Mouse (Mus musculus) forebrain, postnatal 0 days (tissue): Measurements from ENCODE around the gene Nppa. TPM values are rescaled to one million over a fixed set of nuclear protein-coding genes. Genes with fewer than 3 reads are reported as not detected.

Experiments used
- ATAC-seq: fragments of 200-750 bp; cut with Nextera tagmentation; 2 replicates; pipeline ENCODE4 v1.8.0; 2017; ENCODE audit warnings: mild to moderate bottlenecking, moderate library complexity
- DNase-seq: peaks from one replicate; pipeline ENCODE4 v3.0.0-alpha.2; 2015
- H3K27ac ChIP-seq: fragments of 300-500 bp; sonication (generic); 2 replicates; pipeline ENCODE4 v1.5.1; 2014; ENCODE audit warnings: low read depth, mild to moderate bottlenecking, antibody characterized with exemption, low read length, moderate library complexity, mixed read lengths
- H3K27me3 ChIP-seq: fragments of 300-500 bp; sonication (generic); 2 replicates; pipeline ENCODE4 v1.6.1; 2014; ENCODE audit warnings: mild to moderate bottlenecking, low read length, mixed read lengths; ENCODE audit not compliant: insufficient read depth
- H3K36me3 ChIP-seq: fragments of 300-500 bp; sonication (generic); 2 replicates; pipeline ENCODE4 v1.6.1; 2014; ENCODE audit warnings: mild to moderate bottlenecking, moderate library complexity; ENCODE audit not compliant: insufficient read depth
- H3K4me1 ChIP-seq: fragments of 300-500 bp; sonication (generic); 2 replicates; pipeline ENCODE4 v1.6.1; 2014; ENCODE audit warnings: antibody characterized with exemption; ENCODE audit not compliant: insufficient read depth
- H3K4me2 ChIP-seq: fragments of 300-500 bp; sonication (generic); 2 replicates; pipeline ENCODE4 v1.6.1; 2014; ENCODE audit warnings: low read depth, mild to moderate bottlenecking, moderate library complexity
- H3K4me3 ChIP-seq: fragments of 300-500 bp; sonication (generic); 2 replicates; pipeline ENCODE4 v1.5.1; 2014; ENCODE audit warnings: low read depth, low read length, mixed read lengths
- H3K9ac ChIP-seq: fragments of 300-500 bp; sonication (generic); 2 replicates; pipeline ENCODE4 v1.6.1; 2014; ENCODE audit warnings: mild to moderate bottlenecking
- H3K9me3 ChIP-seq: fragments of 300-500 bp; sonication (generic); 2 replicates; pipeline ENCODE4 v1.6.1; 2016; ENCODE audit warnings: low read length
- CTCF ChIP-seq: sonication (generic); IDR thresholded peaks from 2 replicates; pipeline ENCODE4 v1.5.1; 2016; ENCODE audit warnings: antibody characterized with exemption, control low read depth, low read depth
- WGBS: fragments of 180-500 bp; shearing (Covaris S2); extraction: QIAGEN DNeasy Blood & Tissue Kit; methylation state at CpG from one replicate; pipeline ENCODE4 v1.1.7; 2014; 5-methylcytosine and 5-hydroxymethylcytosine counted together
- polyA plus RNA-seq: library from polyadenylated mRNA; unstranded; fragments of >200 nt; fragmentation: Nextera tagmentation; extraction: Ambion mirVana; gene quantifications from 2 replicates; pipeline ENCODE4 v1.2.1, GENCODE M21; 2015
- total RNA-seq: library from RNA; depleted of rRNA; stranded (reverse); fragments of >200 nt; gene quantifications from 2 replicates; pipeline ENCODE4 v1.2.3, GENCODE M21; 2014; rRNA removed

Gene Nppa
- 1.5 TPM in 1 of 2 replicates, not detected in the other for total RNA-seq
- polyA plus RNA-seq = 1.1 and 2.2 TPM in 2 replicates

- 47% methylated on average over 12 of the region's 12 CpGs for WGBS
Measured at GRCm38 (mm10) chr4:148000202-148000772, at the start of gene Nppa. TSS of gene Nppa (plus strand) at chr4:148000722.

GRCm38 (mm10) chr4:147953590-147953989 is 46.9 kb upstream of the Nppa start:
- TF ChIP-seq CTCF = peak; percentile 68
- Histone ChIP-seq H3K36me3 (peaks cover 3% of the 10 kb centered on the region; the same call in 1 of the 2 replicates), H3K9ac (no peak overlapping the region), H3K27ac (no peak overlapping the region), H3K27me3 (no peaks in the 10 kb centered on the region), H3K4me2 (no peak overlapping the region), H3K4me1 (no peaks in the 10 kb centered on the region), H3K9me3 (no peaks in the 10 kb centered on the region), H3K4me3 (no peak overlapping the region)
- DNase-seq (peak; percentile 64), ATAC-seq (peak; percentile 50)
- 7% methylated on average over 4 of the region's 4 CpGs for WGBS

More at GRCm38 (mm10) chr4:148000202-148000772, at the start of gene Nppa:
- DNase-seq = peak; percentile 51
- peak; percentile 70 for ATAC-seq
- no peak within 1 kb of the TSS for H3K4me3 ChIP-seq
- no peak within 1 kb of the TSS for H3K27ac ChIP-seq
- no peak within 1 kb of the TSS for H3K4me2 ChIP-seq
- H3K9ac ChIP-seq = peak within 1 kb of the TSS; percentile 14; the same call in 1 of the 2 replicates
- H3K36me3 ChIP-seq = peaks cover 25% of the 10 kb centered on the region
- no peaks in the 10 kb centered on the region for H3K27me3 ChIP-seq
- TF ChIP-seq CTCF = no peak
- peaks cover 4% of the 10 kb centered on the region; the same call in 1 of the 2 replicates for H3K4me1 ChIP-seq
- H3K9me3 ChIP-seq = no peaks in the 10 kb centered on the region

- no peak for DNase-seq
- Histone ChIP-seq H3K27ac (no peak overlapping the region), H3K9me3 (no peaks in the 10 kb centered on the region), H3K36me3 (no peaks in the 10 kb centered on the region), H3K4me3 (no peak overlapping the region), H3K4me2 (no peak overlapping the region), H3K4me1 (no peaks in the 10 kb centered on the region), H3K9ac (no peak overlapping the region), H3K27me3 (no peaks in the 10 kb centered on the region)
- no peak for TF ChIP-seq CTCF
- WGBS = 45% methylated on average over 11 of the region's 11 CpGs
- ATAC-seq = no peak
Measured at GRCm38 (mm10) chr4:147957141-147957540, 43.4 kb upstream of the Nppa start.

- no peak overlapping the region for H3K4me3 ChIP-seq
- H3K4me1 ChIP-seq = no peaks in the 10 kb centered on the region
- no peaks in the 10 kb centered on the region for H3K27me3 ChIP-seq
- 40% methylated on average over 6 of the region's 6 CpGs for WGBS
- no peak overlapping the region for H3K27ac ChIP-seq
- TF ChIP-seq CTCF = peak; percentile 82
- ATAC-seq (peak; percentile 79), DNase-seq (peak; percentile 73)
- H3K36me3 ChIP-seq = no peaks in the 10 kb centered on the region
- H3K9me3 ChIP-seq = no peaks in the 10 kb centered on the region
- no peak overlapping the region for H3K9ac ChIP-seq
- H3K4me2 ChIP-seq = no peak overlapping the region
Measured at GRCm38 (mm10) chr4:147959881-147960831, 40.4 kb upstream of the Nppa start.

GRCm38 (mm10) chr4:147962781-147963180 is 37.7 kb upstream of the Nppa start:
- Histone ChIP-seq H3K4me1 (no peaks in the 10 kb centered on the region), H3K9me3 (no peaks in the 10 kb centered on the region), H3K36me3 (no peaks in the 10 kb centered on the region), H3K4me2 (no peak overlapping the region), H3K4me3 (no peak overlapping the region), H3K9ac (no peak overlapping the region), H3K27me3 (no peaks in the 10 kb centered on the region), H3K27ac (no peak overlapping the region)
- no peak for TF ChIP-seq CTCF
- DNase-seq (no peak), ATAC-seq (peak; percentile 62)
- 50% methylated on average over 6 of the region's 6 CpGs for WGBS

GRCm38 (mm10) chr4:147963623-147964022 is 36.9 kb upstream of the Nppa start:
- no peak overlapping the region for H3K9ac ChIP-seq
- no peak overlapping the region for H3K4me3 ChIP-seq
- no peak overlapping the region for H3K4me2 ChIP-seq
- H3K27ac ChIP-seq = no peak overlapping the region
- no peaks in the 10 kb centered on the region for H3K4me1 ChIP-seq
- TF ChIP-seq CTCF = no peak
- H3K36me3 ChIP-seq = no peaks in the 10 kb centered on the region
- ATAC-seq = no peak
- H3K9me3 ChIP-seq = no peaks in the 10 kb centered on the region
- 91% methylated on average over 15 of the region's 15 CpGs for WGBS
- no peak for DNase-seq
- no peaks in the 10 kb centered on the region for H3K27me3 ChIP-seq

- Histone ChIP-seq H3K4me3 (no peak overlapping the region), H3K4me1 (no peaks in the 10 kb centered on the region), H3K9me3 (no peaks in the 10 kb centered on the region), H3K9ac (no peak overlapping the region), H3K36me3 (no peaks in the 10 kb centered on the region), H3K27ac (no peak overlapping the region), H3K27me3 (no peaks in the 10 kb centered on the region), H3K4me2 (no peak overlapping the region)
- DNase-seq (no peak), ATAC-seq (no peak)
- no peak for TF ChIP-seq CTCF
- 82% methylated on average over 7 of the region's 7 CpGs for WGBS
Measured at GRCm38 (mm10) chr4:147965712-147966111, 34.8 kb upstream of the Nppa start.
